8 mouse cellular contexts compared by ENCODE assay signal in the genomic region with DNA sequence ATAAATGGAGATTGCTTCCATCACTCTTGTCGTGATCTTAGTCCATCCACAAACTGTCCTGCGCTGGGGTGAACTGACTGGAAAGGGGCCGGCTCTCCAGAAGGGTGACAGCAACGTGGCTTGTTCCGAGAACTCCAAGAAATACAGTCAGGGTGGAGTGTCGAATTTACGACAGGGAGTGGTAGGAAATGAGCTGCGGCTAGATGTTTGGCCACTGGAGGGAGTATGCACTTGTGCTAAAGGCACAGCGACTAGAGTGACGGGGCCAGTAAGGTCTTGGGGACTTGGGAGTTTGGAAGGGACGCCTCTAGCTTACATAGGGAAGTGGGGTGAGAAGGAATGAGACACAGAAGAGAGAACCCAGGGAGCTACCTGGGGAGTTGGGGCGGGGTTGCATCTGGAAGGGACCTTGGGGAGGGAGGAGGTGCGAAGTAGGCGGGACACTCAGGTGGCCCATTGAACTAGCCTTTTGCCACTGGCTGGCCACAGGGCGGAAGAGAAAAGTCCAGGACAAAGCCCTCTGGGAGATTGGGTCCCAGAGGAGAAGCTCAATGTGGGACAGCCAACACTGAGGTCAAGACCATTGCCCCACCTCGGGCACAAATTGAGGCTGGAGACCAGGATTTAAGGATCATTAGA. TPM values are rescaled to one million over a fixed set of nuclear protein-coding genes. Genes with fewer than 3 reads are reported as not detected.
DNase-seq lines count a peak whose midpoint lies in the region; ATAC-seq lines count a peak whose summit lies in the region.

A gene (plus strand): TSS at position 516 of the 639 bp plus-strand sequence.

- H3K4me3 ChIP-seq in hindbrain, embryonic 11.5 days (ENCODE audit: low read depth, low read length), result peak within 1 kb of the TSS; percentile 72

- H3K9ac ChIP-seq in hindbrain, embryonic 11.5 days (ENCODE audit: low read depth, low read length), result peak within 1 kb of the TSS; percentile 56

- no peaks in the 10 kb centered on the region for H3K36me3 ChIP-seq in hindbrain, embryonic 11.5 days (ENCODE audit: control insufficient read depth, insufficient read depth, low read length)

- peak within 1 kb of the TSS; percentile 60 for H3K4me2 ChIP-seq in hindbrain, embryonic 11.5 days (replicated peaks; ENCODE audit: low read depth, low read length)

- no peaks in the 10 kb centered on the region for H3K9me3 ChIP-seq in hindbrain, embryonic 11.5 days (ENCODE audit: control insufficient read depth, low read length)

- ATAC-seq in hindbrain, embryonic 11.5 days (ENCODE audit: low FRiP score), result peak; percentile 53

- H3K27ac ChIP-seq in hindbrain, embryonic 11.5 days (ENCODE audit: low read depth, low read length), result peak within 1 kb of the TSS; percentile 53; the same call in 1 of the 2 replicates

- peak; percentile 82 for DNase-seq in NIH3T3 (ENCODE audit: low read depth)
- DNase-seq in cerebellum, adult 9-10 months, result peak; percentile 84
- peak; percentile 84 for DNase-seq in forelimb bud, embryonic 11.5 days (ENCODE audit: low read depth, low spot score)
- DNase-seq in hindbrain, embryonic 11.5 days (ENCODE audit: low spot score), result peak; percentile 86
- peak; percentile 88 for DNase-seq in layer of hippocampus, adult 9-11 months
- peak; percentile 85 for DNase-seq in lung, postnatal 14 days
- DNase-seq in retina, embryonic 14.5 days (ENCODE audit: low spot score), result peak; percentile 88
- peak; percentile 86 to 88 for DNase-seq in thymus, postnatal 36 days

- peaks cover 5% of the 10 kb centered on the region; the same call in 1 of the 2 replicates for H3K4me1 ChIP-seq in hindbrain, embryonic 11.5 days (replicated peaks; ENCODE audit: control insufficient read depth, insufficient read depth, low read length)

- H3K27me3 ChIP-seq in hindbrain, embryonic 11.5 days (ENCODE audit: control insufficient read depth, insufficient read depth, low read length), result no peaks in the 10 kb centered on the region

- WGBS in hindbrain, embryonic 11.5 days, result 3% methylated on average over 16 of the region's 16 CpGs

RNA-seq across cellular contexts. Expression of the gene that starts here (rescaled TPM):
- 6.5 and 8.7 TPM in 2 replicates for polyA plus RNA-seq in hindbrain, embryonic 11.5 days (2014; fragmentation: Nextera tagmentation; extraction: Ambion mirVana)

Comparison
In these comparisons a context has a peak if more than half of its experiments do, and no peak if none do; other contexts are left out.
1. Peak in every context shown above with its lines: DNase-seq, ATAC-seq, H3K4me3 ChIP-seq and H3K27ac ChIP-seq.